Mouse (Mus musculus) testis, adult 2 months (tissue): ENCODE measurements around the gene Gdf7. TPM values are rescaled to one million over a fixed set of nuclear protein-coding genes. Genes with fewer than 3 reads are reported as not detected.
A peak's percentile ranks its signal among the peaks of the same experiment; 100 is the strongest.

Experiments
- H3K27ac ChIP-seq: fragments of 200-500 bp; 2 replicates; pipeline ENCODE4 v1.5.1; 2012; ENCODE audit warnings: low read depth, low read length; ENCODE audit not compliant: control insufficient read depth, insufficient read depth
- H3K27me3 ChIP-seq: fragments of 200-500 bp; 2 replicates; pipeline ENCODE4 v1.6.1; 2012; ENCODE audit warnings: mild to moderate bottlenecking, low read length, moderate library complexity; ENCODE audit not compliant: control insufficient read depth, insufficient read depth
- H3K36me3 ChIP-seq: fragments of 200-500 bp; 2 replicates; pipeline ENCODE4 v1.6.1; 2012; ENCODE audit warnings: mild to moderate bottlenecking, low read length; ENCODE audit not compliant: control insufficient read depth, insufficient read depth
- H3K4me1 ChIP-seq: fragments of 200-500 bp; 2 replicates; pipeline ENCODE4 v1.6.1; 2012; ENCODE audit warnings: low read length; ENCODE audit not compliant: control insufficient read depth, insufficient read depth
- H3K4me3 ChIP-seq: fragments of 200-500 bp; 2 replicates; pipeline ENCODE4 v1.5.1; 2012; ENCODE audit warnings: low read depth, mild to moderate bottlenecking, low read length, moderate library complexity, mixed read lengths; ENCODE audit not compliant: control insufficient read depth
- CTCF ChIP-seq: fragments of 200-500 bp; IDR thresholded peaks from 2 replicates; pipeline ENCODE4 v1.5.1; 2012; ENCODE audit warnings: low read depth, mild to moderate bottlenecking, inconsistent platforms, low read length, moderate library complexity; ENCODE audit not compliant: control insufficient read depth, insufficient read depth, insufficient replicate concordance
- POLR2A ChIP-seq: fragments of 200-500 bp; IDR thresholded peaks from 2 replicates; pipeline ENCODE4 v1.6.1; 2012; ENCODE audit warnings: low read depth, mild to moderate bottlenecking, inconsistent platforms, low read length, moderate library complexity; ENCODE audit not compliant: control insufficient read depth
- polyA plus RNA-seq: library from polyadenylated mRNA; depleted of rRNA; stranded (reverse); fragments of >200 nt; gene quantifications from 2 replicates; pipeline ENCODE4 v1.2.3, GENCODE M21; 2012

Gene Gdf7
- polyA plus RNA-seq, 1 experiment, result 0.06 TPM

DNA sequence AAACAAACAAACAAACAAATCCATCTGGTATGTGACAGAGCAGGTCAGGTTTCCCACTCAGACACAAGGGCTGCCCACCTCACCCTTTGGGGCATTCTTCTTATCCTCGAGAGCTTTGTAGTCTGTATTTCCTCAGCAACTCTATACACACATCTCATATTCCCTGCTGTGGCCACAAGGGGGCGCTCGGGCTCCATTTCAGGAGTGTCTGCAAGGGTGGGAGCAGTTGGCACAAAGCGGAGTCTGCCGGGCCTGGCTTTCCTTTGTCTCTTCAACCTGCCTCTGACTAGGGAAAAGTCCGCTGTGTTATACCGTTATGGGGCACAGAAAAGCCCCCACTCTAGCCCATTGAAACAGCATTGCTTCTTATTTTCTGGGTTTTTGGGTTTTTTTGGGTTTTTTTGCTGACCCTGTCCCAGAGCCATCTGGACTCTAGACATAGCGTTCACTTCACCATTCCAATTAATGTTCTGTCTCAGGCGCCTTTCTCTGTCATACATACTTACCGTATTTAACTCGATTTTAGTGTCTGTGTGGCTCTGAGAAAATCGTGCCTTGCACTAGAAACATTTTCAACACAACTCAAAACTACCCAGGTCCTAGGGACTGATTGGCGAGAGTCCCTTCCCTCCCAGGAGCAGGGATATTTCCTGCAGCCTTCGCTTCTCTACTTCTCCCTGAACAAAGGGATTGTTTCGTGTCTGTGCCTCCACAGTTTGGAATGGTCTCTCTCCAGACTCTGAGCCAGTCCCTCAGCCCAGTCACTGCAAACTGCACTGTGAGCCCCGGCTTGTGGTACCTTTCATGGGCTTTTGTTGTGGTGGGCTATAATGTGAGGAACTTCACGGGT is 25.3 kb upstream of the Gdf7 start:
- H3K36me3 ChIP-seq, result no peaks in the 10 kb centered on the region
- TF ChIP-seq POLR2A (no peak), CTCF (peak; percentile 83)

DNA sequence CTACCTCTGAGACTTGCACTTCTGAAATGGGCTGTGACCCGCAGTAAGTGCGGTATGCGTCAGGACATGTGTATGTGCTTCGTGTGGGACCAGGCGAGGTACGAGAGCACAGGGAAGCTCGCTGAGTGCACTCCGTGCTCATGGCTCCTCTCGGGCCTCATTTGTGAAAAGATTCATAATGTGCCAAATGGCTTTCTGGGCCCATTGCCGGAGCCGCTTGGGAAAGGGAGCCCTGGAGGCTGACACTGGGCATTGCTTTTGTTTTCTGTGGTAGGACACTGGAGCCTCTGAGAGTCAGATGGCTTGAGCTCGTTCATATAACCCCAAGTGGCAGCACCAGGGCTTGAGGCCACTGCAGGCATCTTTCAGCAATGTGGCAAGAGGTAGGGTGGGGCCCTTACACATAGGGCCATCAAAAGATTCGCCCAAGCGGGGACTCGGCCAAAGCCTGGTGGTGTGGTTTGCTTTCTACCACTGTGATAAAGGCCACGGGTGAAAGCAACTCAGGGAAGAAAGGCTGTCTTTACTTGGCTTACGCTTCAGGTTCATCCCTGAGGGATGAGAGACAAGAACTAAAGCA is 24.3 kb upstream of the Gdf7 start:
- H3K36me3 ChIP-seq, result no peaks in the 10 kb centered on the region
- H3K4me3 ChIP-seq, result no peak overlapping the region
- no peak overlapping the region for H3K27ac ChIP-seq
- no peaks in the 10 kb centered on the region for H3K27me3 ChIP-seq
- no peak for TF ChIP-seq CTCF
- TF ChIP-seq POLR2A, result no peak
- no peaks in the 10 kb centered on the region for H3K4me1 ChIP-seq

More for the DNA sequence above, 25.3 kb upstream of the Gdf7 start:
- Histone ChIP-seq H3K27me3 (no peaks in the 10 kb centered on the region), H3K4me1 (no peaks in the 10 kb centered on the region; the same call in 1 of the 2 replicates), H3K4me3 (no peak overlapping the region), H3K27ac (no peak overlapping the region)

DNA sequence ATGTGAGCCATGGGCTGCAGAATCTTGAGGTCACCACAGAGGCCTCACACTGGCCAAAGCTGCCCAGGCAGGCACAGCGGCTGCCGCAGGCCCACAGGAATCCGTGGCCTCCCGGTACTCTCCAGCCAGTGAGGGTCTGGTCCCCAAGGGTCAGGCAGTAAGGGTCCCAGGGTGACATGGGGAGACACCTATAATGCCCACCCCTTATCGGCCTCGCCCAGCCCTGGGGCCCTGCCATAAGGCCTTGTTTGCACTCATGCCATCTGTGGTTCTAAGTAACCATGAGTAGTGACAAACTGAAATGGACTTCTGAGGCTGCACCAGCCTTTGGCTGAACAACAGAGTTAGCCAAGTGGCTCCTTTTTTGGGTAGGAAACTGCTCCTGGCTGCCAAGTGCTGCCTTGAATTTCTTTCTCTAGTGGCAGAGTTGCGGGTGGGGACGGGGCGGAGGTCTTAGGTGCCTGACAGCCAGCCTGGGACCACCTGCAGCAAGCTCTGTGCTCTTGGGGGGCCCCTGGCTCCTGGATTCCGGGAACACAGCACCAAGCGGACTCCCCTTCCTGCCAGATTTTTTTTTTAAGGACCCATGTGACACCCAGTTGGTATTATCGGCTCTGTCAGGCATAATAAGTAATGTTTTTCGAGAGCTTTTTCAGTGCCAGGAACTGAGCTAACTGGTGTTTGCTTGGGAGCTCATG is 23.6 kb upstream of the Gdf7 start:
- no peak overlapping the region for H3K4me3 ChIP-seq

GRCm38 (mm10) chr12:8324086-8324485 is 22.3 kb upstream of the Gdf7 start:
- Histone ChIP-seq H3K36me3 (no peaks in the 10 kb centered on the region), H3K27ac (no peak overlapping the region), H3K27me3 (no peaks in the 10 kb centered on the region), H3K4me1 (no peaks in the 10 kb centered on the region), H3K4me3 (no peak overlapping the region)
- no peak for TF ChIP-seq POLR2A
- TF ChIP-seq CTCF, result no peak

More for the DNA sequence above, 23.6 kb upstream of the Gdf7 start:
- no peak for TF ChIP-seq CTCF
- no peak for TF ChIP-seq POLR2A
- Histone ChIP-seq H3K4me1 (no peaks in the 10 kb centered on the region), H3K27ac (no peak overlapping the region), H3K27me3 (no peaks in the 10 kb centered on the region), H3K36me3 (no peaks in the 10 kb centered on the region)

DNA sequence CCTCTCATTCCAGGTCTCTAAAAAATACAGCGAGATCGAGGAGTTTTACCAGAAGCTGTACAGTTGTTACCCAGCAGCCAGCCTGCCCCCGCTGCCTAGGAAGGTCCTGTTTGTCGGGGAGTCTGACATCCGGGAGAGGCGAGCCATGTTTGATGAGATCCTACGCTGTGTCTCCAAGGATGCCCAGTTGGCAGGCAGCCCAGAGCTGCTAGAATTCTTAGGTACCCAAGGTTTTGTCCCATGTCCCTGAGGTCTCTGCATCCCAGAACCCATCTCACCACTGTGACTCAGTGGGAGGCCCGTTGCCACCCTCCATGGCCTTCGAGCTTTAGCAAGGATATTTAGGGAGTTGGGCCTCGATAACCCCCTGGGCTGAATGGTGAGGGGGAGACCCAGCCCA is 19.8 kb upstream of the Gdf7 start:
- Histone ChIP-seq H3K4me1 (no peaks in the 10 kb centered on the region), H3K36me3 (no peaks in the 10 kb centered on the region), H3K4me3 (no peak overlapping the region), H3K27me3 (no peaks in the 10 kb centered on the region), H3K27ac (no peak overlapping the region)
- TF ChIP-seq POLR2A (no peak), CTCF (no peak)

- no peak overlapping the region for H3K4me3 ChIP-seq
- no peaks in the 10 kb centered on the region for H3K4me1 ChIP-seq
- peak; percentile 82 for TF ChIP-seq CTCF
- TF ChIP-seq POLR2A, result no peak
- no peak overlapping the region for H3K27ac ChIP-seq
- no peaks in the 10 kb centered on the region for H3K36me3 ChIP-seq
- H3K27me3 ChIP-seq, result no peaks in the 10 kb centered on the region
Measured at GRCm38 (mm10) chr12:8320084-8320713, 18.4 kb upstream of the Gdf7 start.

GRCm38 (mm10) chr12:8316541-8316940 is 14.8 kb upstream of the Gdf7 start:
- no peak for TF ChIP-seq POLR2A
- no peak for TF ChIP-seq CTCF
- no peaks in the 10 kb centered on the region for H3K27me3 ChIP-seq
- H3K27ac ChIP-seq, result no peak overlapping the region
- no peaks in the 10 kb centered on the region for H3K4me1 ChIP-seq
- no peaks in the 10 kb centered on the region for H3K36me3 ChIP-seq
- no peak overlapping the region for H3K4me3 ChIP-seq
